Mouse (Mus musculus) macrophage (primary cell): ENCODE data around the gene Gm9. TPM values are rescaled to one million over a fixed set of nuclear protein-coding genes. Genes with fewer than 3 reads are reported as not detected.

Source experiments
- polyA plus RNA-seq: library from polyadenylated mRNA; stranded (reverse); fragments of 250-400 nt; gene quantifications from 3 replicates; pipeline ENCODE4 v1.2.4, GENCODE M21; 2018; ENCODE audit warnings: inconsistent platforms

The Gm9 gene
- polyA plus RNA-seq, 1 experiment from 2014 or later, result not detected

Other genes starting within 250 kb of the Gm9 start
- 2.7 to 5.3 TPM (median 3.9 TPM) in 3 replicates for gene Sept6, start 219.2 kb downstream of the Gm9 start, polyA plus RNA-seq
- gene Sowahd, start 162.2 kb downstream of the Gm9 start, polyA plus RNA-seq, result not detected in 3 replicates
- 127 to 644 TPM (median 571 TPM) in 3 replicates for gene Rpl39, start 125.6 kb downstream of the Gm9 start, polyA plus RNA-seq
- gene Upf3b, start 100.7 kb downstream of the Gm9 start, polyA plus RNA-seq, result 12.7 to 28.5 TPM (median 13.0 TPM) in 3 replicates
- gene Nkap, start 84.2 kb downstream of the Gm9 start, polyA plus RNA-seq, result 12.2 to 23.4 TPM (median 13.1 TPM) in 3 replicates
- not detected in 3 replicates for gene Akap14, start 42.2 kb downstream of the Gm9 start, polyA plus RNA-seq
- gene Ndufa1, start 19.9 kb downstream of the Gm9 start, polyA plus RNA-seq, result 328 to 367 TPM (median 332 TPM) in 3 replicates
- gene Rnf113a1, start 19.8 kb downstream of the Gm9 start, polyA plus RNA-seq, result 1.6 to 2.0 TPM (median 1.7 TPM) in 3 replicates
- gene Rhox1, start 11.2 kb upstream of the Gm9 start, polyA plus RNA-seq, result not detected in 3 replicates
- gene Rhox2a, start 33.9 kb upstream of the Gm9 start, polyA plus RNA-seq, result not detected in 3 replicates
- gene Rhox3a, start 38.9 kb upstream of the Gm9 start, polyA plus RNA-seq, result not detected in 3 replicates
- not detected in 3 replicates for gene Rhox4a, start 54.3 kb upstream of the Gm9 start, polyA plus RNA-seq
- gene Rhox3a2, start 169.0 kb upstream of the Gm9 start, polyA plus RNA-seq, result not detected in 3 replicates
- not detected in 3 replicates for gene Rhox4a2, start 179.8 kb upstream of the Gm9 start, polyA plus RNA-seq
- not detected in 3 replicates for gene Rhox2b, start 201.0 kb upstream of the Gm9 start, polyA plus RNA-seq
- gene Rhox4b, start 221.5 kb upstream of the Gm9 start, polyA plus RNA-seq, result not detected in 3 replicates
- gene Rhox2c, start 242.6 kb upstream of the Gm9 start, polyA plus RNA-seq, result not detected in 3 replicates
- gene Rhox3c, start 247.5 kb upstream of the Gm9 start, polyA plus RNA-seq, result not detected in 3 replicates